ENCODE assay signal across 9 mouse cellular contexts in genomic region chr4:134355841-134356452, GRCm38 (mm10). TPM values are rescaled to one million over a fixed set of nuclear protein-coding genes. Genes with fewer than 3 reads are reported as not detected.
DNase-seq lines count a peak whose midpoint lies in the region; ATAC-seq and TF ChIP-seq lines count a peak whose summit lies in the region.
"Had no signal": no experiment of that assay in that cellular context is flagged by ENCODE, and none has a peak within 500 bp of the region (broad histone marks: within the 10 kb centered on the region; RNA-seq: fewer than 3 reads in every experiment).

No protein-coding gene starts in this region.

- peaks cover 27 to 47% of the 10 kb centered on the region in 2 experiments for H3K4me1 ChIP-seq in CH12.LX (ENCODE audit: control insufficient read depth in 1 of 2, insufficient read depth in 2 of 2)
- H3K4me1 ChIP-seq in heart, postnatal 0 days (ENCODE audit: control insufficient read depth, insufficient read depth), result peaks cover 34% of the 10 kb centered on the region

- peaks cover 0 to 17% of the 10 kb centered on the region in 2 experiments for H3K36me3 ChIP-seq in CH12.LX (replicated peaks in 1 of 2; ENCODE audit: control insufficient read depth in 1 of 2, insufficient read depth in 1 of 2, low read length in 1 of 2)
- H3K36me3 ChIP-seq in heart, postnatal 0 days (replicated peaks; ENCODE audit: control insufficient read depth, insufficient read depth, low read length), result no peaks in the 10 kb centered on the region
- H3K36me3 ChIP-seq: liver, embryonic 13.5 days had no signal

- WGBS in heart, postnatal 0 days, result 30% methylated on average over 16 of the region's 16 CpGs

- DNase-seq in CH12.LX (ENCODE audit: extremely low read depth), result no peak
- peak; percentile 93 for DNase-seq in adrenal gland, adult 2 months
- DNase-seq in heart, postnatal 0 days (ENCODE audit: low spot score), result peak; percentile 79
- peak; percentile 69 to 78 for DNase-seq in lung, adult 18-20 months
- DNase-seq in frontal cortex, adult 2 months (ENCODE audit: extremely low spot score in 1 of 2, low spot score in 1 of 2), result no peak
- no peak for DNase-seq in spleen, adult 12 weeks (ENCODE audit: low spot score)
- DNase-seq in thymus, postnatal 4 days, result no peak
- no peak for DNase-seq in natural killer cell, adult 2 months (ENCODE audit: low spot score in 2 of 2)
- DNase-seq: liver, embryonic 13.5 days had no signal

- H3K27me3 ChIP-seq in CH12.LX (replicated peaks), result no peaks in the 10 kb centered on the region
- H3K27me3 ChIP-seq in heart, postnatal 0 days (ENCODE audit: control insufficient read depth, insufficient read depth, low read length), result no peaks in the 10 kb centered on the region

- ATAC-seq in heart, postnatal 0 days (ENCODE audit: insufficient read depth, low read depth), result peak; percentile 84

- no peak for TF ChIP-seq RAD21 in CH12.LX (IDR thresholded peaks at IDR 0.05; ENCODE audit: low read depth, low read length)

- 0 out of 2 replicates have a peak overlapping the region, but pooled peaks have one; percentile 23 for H3K27ac ChIP-seq in CH12.LX (ENCODE audit: insufficient read depth, low read depth)
- peak overlapping the region; percentile 85 for H3K27ac ChIP-seq in heart, postnatal 0 days (ENCODE audit: low read depth)
- H3K27ac ChIP-seq: liver, embryonic 13.5 days had no signal

- H3K4me2 ChIP-seq in CH12.LX (ENCODE audit: insufficient read depth, low read depth, poor library complexity, severe bottlenecking), result peak overlapping the region; percentile 18; the same call in 1 of the 2 replicates
- peak overlapping the region; percentile 16; the same call in 1 of the 2 replicates for H3K4me2 ChIP-seq in heart, postnatal 0 days (ENCODE audit: low read depth, low read length)
- H3K4me2 ChIP-seq: liver, embryonic 13.5 days had no signal

- no peak for TF ChIP-seq POLR2A in CH12.LX (IDR thresholded peaks at IDR 0.05; ENCODE audit: low read depth, low read length)

- H3K9me3 ChIP-seq in CH12.LX (replicated peaks; ENCODE audit: low read length), result no peaks in the 10 kb centered on the region
- H3K9me3 ChIP-seq in heart, postnatal 0 days (replicated peaks; ENCODE audit: control insufficient read depth, low read length), result no peaks in the 10 kb centered on the region
- H3K9me3 ChIP-seq: liver, embryonic 13.5 days had no signal

- TF ChIP-seq EP300 in CH12.LX (IDR thresholded peaks at IDR 0.05; ENCODE audit: low read length), result no peak
- TF ChIP-seq EP300 in heart, postnatal 0 days (IDR thresholded peaks at IDR 0.05; ENCODE audit: low read depth), result peak; percentile 88

- dilution Hi-C loops in CH12.LX (cut with MboI; ENCODE audit: extremely low pct_ligation_motif_present, extremely low pct_unique_long_range_greater_than_20kb, low sequenced_read_pairs), result no loop called here

- H3K9ac ChIP-seq in CH12.LX (ENCODE audit: insufficient read depth, low read depth), result no peak overlapping the region
- H3K9ac ChIP-seq in heart, postnatal 0 days (replicated peaks; ENCODE audit: low read depth, low read length), result no peak overlapping the region
- H3K9ac ChIP-seq: liver, embryonic 13.5 days had no signal

- in situ Hi-C loops in CH12.LX (cut with MboI; ENCODE audit: low pct_ligation_motif_present, low pct_unique_long_range_greater_than_20kb, low sequenced_read_pairs), result no loop called here

- H3K79me2 ChIP-seq in CH12.LX (replicated peaks; ENCODE audit: control insufficient read depth, extremely low read depth, insufficient read depth, poor library complexity, severe bottlenecking), result no peaks in the 10 kb centered on the region

- TF ChIP-seq CTCF in CH12.LX (conservative IDR thresholded peaks at IDR 0.05 in 1 of 2, IDR thresholded peaks at IDR 0.05 in 1 of 2; ENCODE audit: low read depth in 2 of 2, low read length in 2 of 2), result no peak
- no peak for TF ChIP-seq CTCF in heart, postnatal 0 days (IDR thresholded peaks at IDR 0.05; ENCODE audit: low read depth)

- peak overlapping the region in 1 of 3 experiments; percentile 27 for H3K4me3 ChIP-seq in CH12.LX (replicated peaks in 1 of 3; ENCODE audit: low read depth in 2 of 3, low read length in 2 of 3, poor library complexity in 1 of 3)
- no peak overlapping the region for H3K4me3 ChIP-seq in heart, postnatal 0 days (ENCODE audit: low read depth, low read length)
- H3K4me3 ChIP-seq: liver, embryonic 13.5 days had no signal

TF ChIP-seq in CH12.LX, 34 proteins besides CTCF, POLR2A, EP300 and RAD21:
- TF ChIP-seq IRF4 (IDR thresholded peaks at IDR 0.05; ENCODE audit: low read depth, low read length) (no peak), MAFK (IDR thresholded peaks at IDR 0.05; ENCODE audit: insufficient replicate concordance, low read length) (no peak), BHLHE40 (IDR thresholded peaks at IDR 0.05; ENCODE audit: low read depth, low read length) (peak; percentile 35; the same call in 1 of the 2 replicates)

RNA-seq across cellular contexts. Expression of gene Slc30a2, which starts 13.0 kb away (rescaled TPM):
- total RNA-seq in CH12.LX (2012; rRNA removed) (8.9 and 9.7 TPM in 2 replicates), CH12.LX (2014; rRNA removed) (4.5 and 5.1 TPM in 2 replicates)
- 22.4 and 23.6 TPM in 2 replicates for polyA plus RNA-seq in CH12.LX (2012; ENCODE audit: insufficient read length, low read depth)
- 10 to 100 TPM; 21.2 to 60.8 TPM for total RNA-seq in adrenal gland, adult 2 months (2021)
- 33.0 and 56.4 TPM in 2 replicates for polyA plus RNA-seq in adrenal gland, adult 2 months (2012; rRNA removed)
- total RNA-seq in heart, postnatal 0 days (2014; rRNA removed; ENCODE audit: low replicate concordance), result 0.38 TPM in 1 of 2 replicates, not detected in the other
- 0.16 and 0.33 TPM in 2 replicates for polyA plus RNA-seq in heart, postnatal 0 days (2015; fragmentation: Nextera tagmentation; extraction: Ambion mirVana)
- 0.29 and 0.58 TPM in 2 replicates for polyA plus RNA-seq in frontal cortex, adult 2 months (2012; rRNA removed)
- polyA plus RNA-seq: liver, embryonic 13.5 days had no signal

RNA-seq across cellular contexts. Expression of gene Extl1, which starts 27.7 kb away (rescaled TPM):
- total RNA-seq in CH12.LX (2012; rRNA removed) (1.0 and 4.5 TPM in 2 replicates), CH12.LX (2014; rRNA removed) (0.36 and 0.54 TPM in 2 replicates)
- polyA plus RNA-seq in CH12.LX (2012; ENCODE audit: insufficient read length, low read depth), result 1.6 TPM in 2 replicates
- total RNA-seq in adrenal gland, adult 2 months (2021), result 1 to 10 TPM; 3.1 to 4.4 TPM
- polyA plus RNA-seq in adrenal gland, adult 2 months (2012; rRNA removed), result 4.9 and 5.6 TPM in 2 replicates
- 3.1 and 11.5 TPM in 2 replicates for total RNA-seq in heart, postnatal 0 days (2014; rRNA removed; ENCODE audit: low replicate concordance)
- polyA plus RNA-seq in heart, postnatal 0 days (2015; fragmentation: Nextera tagmentation; extraction: Ambion mirVana), result 2.9 and 3.4 TPM in 2 replicates
- polyA plus RNA-seq in frontal cortex, adult 2 months (2012; rRNA removed), result 30.3 and 32.1 TPM in 2 replicates

RNA-seq across cellular contexts. Expression of gene Pafah2, which starts 40.2 kb away (rescaled TPM):
- total RNA-seq in CH12.LX (2012; rRNA removed) (10.5 and 10.7 TPM in 2 replicates), CH12.LX (2014; rRNA removed) (8.9 and 10.6 TPM in 2 replicates)
- polyA plus RNA-seq in CH12.LX (2012; ENCODE audit: insufficient read length, low read depth), result 9.1 and 10.4 TPM in 2 replicates
- 10 to 100 TPM; 12.1 to 18.7 TPM for total RNA-seq in adrenal gland, adult 2 months (2021)
- polyA plus RNA-seq in adrenal gland, adult 2 months (2012; rRNA removed), result 9.1 and 15.1 TPM in 2 replicates
- total RNA-seq in heart, postnatal 0 days (2014; rRNA removed; ENCODE audit: low replicate concordance), result 16.3 and 17.2 TPM in 2 replicates
- polyA plus RNA-seq in heart, postnatal 0 days (2015; fragmentation: Nextera tagmentation; extraction: Ambion mirVana), result 7.2 and 7.8 TPM in 2 replicates
- polyA plus RNA-seq in frontal cortex, adult 2 months (2012; rRNA removed), result 11.4 and 12.4 TPM in 2 replicates

RNA-seq across cellular contexts. Expression of gene Trim63, which starts 41.0 kb away (rescaled TPM):
- total RNA-seq in CH12.LX (2012; rRNA removed) (0.25 TPM in 1 of 2 replicates, not detected in the other), CH12.LX (2014; rRNA removed) (0.16 TPM in 1 of 2 replicates, not detected in the other)
- 0.38 and 0.49 TPM in 2 replicates for polyA plus RNA-seq in CH12.LX (2012; ENCODE audit: insufficient read length, low read depth)
- not detected for total RNA-seq in adrenal gland, adult 2 months (2021)
- 0.06 and 0.11 TPM in 2 replicates for polyA plus RNA-seq in adrenal gland, adult 2 months (2012; rRNA removed)
- total RNA-seq in heart, postnatal 0 days (2014; rRNA removed; ENCODE audit: low replicate concordance), result 168 and 170 TPM in 2 replicates
- polyA plus RNA-seq in heart, postnatal 0 days (2015; fragmentation: Nextera tagmentation; extraction: Ambion mirVana), result 248 and 281 TPM in 2 replicates
- polyA plus RNA-seq in frontal cortex, adult 2 months (2012; rRNA removed), result 0.15 and 0.36 TPM in 2 replicates

Comparison
In these comparisons a context has a peak if more than half of its experiments do, and no peak if none do; other contexts are left out.
1. DNase-seq: peak in adrenal gland, adult 2 months (single experiment), heart, postnatal 0 days (single experiment) and lung, adult 18-20 months (2 of 2); none in CH12.LX (single experiment), frontal cortex, adult 2 months (0 of 2), spleen, adult 12 weeks (single experiment), thymus, postnatal 4 days (single experiment) and natural killer cell, adult 2 months (0 of 2).
2. RNA of gene Slc30a2, which starts 13.0 kb away (polyA plus RNA-seq): 33.0 to 56.4 TPM in adrenal gland, adult 2 months and 22.4 to 23.6 TPM in CH12.LX; 0.29 to 0.58 TPM in frontal cortex, adult 2 months and 0.16 to 0.33 TPM in heart, postnatal 0 days; every median in the first group is over 10 times any median in the second.